Mouse (Mus musculus): ENCODE measurements at regions not wholly inside any gene's neighbourhood (a gene's known extent, or its start where the extent isn't known, plus 50 kb on each side); places are given as distances from the start of the nearest gene placed in this dataset.

DNA sequence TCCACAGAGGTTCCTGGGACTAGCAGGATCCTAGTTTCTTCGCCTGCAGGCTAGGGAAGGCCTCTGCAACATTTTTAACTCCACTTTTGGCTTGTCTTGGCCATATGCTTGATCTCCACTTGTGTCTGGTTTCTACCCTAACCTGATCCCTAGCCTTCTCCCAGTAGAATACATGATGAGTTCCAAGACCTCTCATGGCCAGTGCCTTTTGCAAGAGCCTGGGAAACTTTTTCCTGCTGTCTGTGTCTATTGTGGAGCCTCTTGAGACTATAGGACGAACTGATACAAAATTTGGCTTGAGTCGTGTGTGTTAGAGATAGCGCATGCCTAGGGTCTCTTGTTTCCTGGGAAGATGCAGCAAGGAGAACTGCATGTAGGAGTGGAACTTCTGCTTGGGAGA, 119.3 kb downstream of the Cartpt start:
- DNase-seq (ENCODE audit: low read depth, low spot score), result no peak

DNA sequence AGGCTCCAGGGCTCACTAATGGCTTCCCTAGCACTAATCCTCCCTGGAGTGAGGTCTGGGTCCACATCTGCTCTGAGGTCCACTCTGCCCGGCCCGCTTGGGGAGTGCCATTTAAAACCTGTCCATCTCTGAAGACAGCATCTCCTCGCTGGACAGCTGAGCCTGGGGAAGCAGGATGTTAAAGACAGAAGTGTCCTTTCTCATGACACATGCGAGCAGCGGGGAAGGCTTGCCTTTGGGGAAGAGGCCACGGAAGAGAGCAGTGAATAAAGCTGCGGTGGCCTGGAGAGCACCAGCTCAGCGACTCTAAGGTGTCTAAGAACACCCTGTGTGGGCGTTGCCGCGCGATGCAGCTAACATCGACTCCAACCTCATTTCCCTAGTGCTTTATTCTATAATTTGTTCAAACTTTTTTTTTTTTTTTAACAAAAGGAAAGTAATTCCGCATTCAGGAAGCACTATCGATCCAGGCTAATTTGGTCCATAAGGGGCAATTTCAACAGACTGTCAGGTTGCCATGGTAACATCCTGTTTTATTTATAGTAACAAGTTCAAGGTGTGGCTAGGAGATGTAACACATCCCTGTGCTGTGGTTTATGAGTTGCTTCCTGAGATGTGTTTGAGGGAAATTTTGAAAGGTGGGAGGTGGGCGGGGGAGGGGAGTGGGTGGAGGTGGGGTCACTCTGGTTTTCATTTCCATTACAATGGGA, 120.0 kb downstream of the Cartpt start:
- peak; percentile 61 for DNase-seq (ENCODE audit: low read depth, low spot score)

DNA sequence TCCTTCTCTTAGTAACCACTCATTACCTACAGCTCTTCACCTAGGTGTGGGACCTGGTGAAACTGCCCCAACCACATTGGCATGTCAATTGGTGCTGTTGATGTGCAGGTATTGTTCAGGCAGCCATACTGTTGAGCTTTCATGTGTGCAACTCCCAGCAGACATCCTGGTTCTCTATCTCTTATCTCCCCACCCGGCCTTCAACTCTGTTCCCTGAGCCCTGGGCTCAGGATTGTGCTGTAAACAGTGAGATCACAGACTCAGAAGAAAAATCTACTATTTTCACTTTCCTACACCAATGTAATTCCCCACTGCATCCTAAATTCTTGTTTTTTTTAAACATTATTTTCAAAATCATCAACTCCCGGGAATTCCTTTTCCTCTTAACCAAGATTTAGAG, 122.1 kb downstream of the Cartpt start:
- DNase-seq (ENCODE audit: low read depth, low spot score), result no peak

DNA sequence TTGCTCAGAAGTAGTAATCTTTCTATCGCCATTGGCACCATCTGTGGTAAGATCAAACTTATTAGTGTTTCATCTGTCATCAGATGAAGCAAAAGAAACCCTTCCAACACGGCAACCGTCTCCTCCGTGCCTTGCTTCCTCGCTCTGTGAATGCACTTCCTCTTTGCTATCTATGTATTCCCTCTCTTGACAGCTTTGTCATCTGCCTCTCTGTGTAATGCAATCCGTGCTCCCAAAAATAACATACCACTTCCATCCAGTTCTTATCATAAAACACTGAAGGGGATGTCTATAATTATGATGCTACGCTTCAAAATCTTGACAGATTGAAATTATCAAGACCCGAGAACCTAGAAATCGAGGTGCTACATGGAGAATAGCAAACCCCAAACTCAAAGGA, 123.2 kb downstream of the Cartpt start:
- DNase-seq (ENCODE audit: low read depth, low spot score), result no peak

DNA sequence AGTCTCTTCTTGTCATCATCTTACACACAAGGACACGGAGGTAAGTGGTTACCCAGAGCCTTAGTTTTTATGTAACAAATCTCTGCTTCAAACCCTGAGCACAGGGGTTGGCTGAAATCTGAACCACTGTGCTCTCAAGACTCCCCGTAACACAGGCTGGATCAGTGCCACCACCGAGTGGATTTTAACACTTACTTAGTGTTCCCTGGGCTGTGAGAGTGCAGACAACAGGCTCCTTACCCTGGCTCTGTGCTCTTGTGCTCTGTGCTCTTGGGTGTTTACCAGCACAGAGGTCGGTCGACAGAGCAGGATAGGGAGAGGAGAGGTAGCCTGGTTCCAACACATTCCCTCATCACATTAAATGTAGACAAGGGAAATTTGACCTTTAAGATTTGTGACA, 134.9 kb downstream of the Cartpt start:
- DNase-seq (ENCODE audit: low read depth, low spot score), result no peak

DNA sequence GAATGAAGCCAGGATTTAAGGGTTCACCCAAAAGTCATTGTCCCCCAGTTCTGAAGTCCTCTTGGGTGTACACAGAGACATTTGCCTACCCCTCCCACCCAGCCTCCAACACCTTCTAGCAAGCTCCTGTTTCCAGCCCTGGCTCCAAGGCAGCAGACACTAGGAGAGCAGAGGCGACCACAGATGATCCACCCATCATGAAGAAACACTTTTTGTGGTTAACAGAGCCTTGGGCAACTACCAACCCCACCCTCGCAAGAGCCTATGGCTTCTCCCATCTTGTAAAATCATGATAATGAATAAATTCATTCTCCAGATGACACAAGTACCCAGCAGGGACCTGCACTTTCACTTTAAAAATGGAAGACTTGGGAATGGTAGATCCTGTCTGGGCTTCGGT, 136.1 kb downstream of the Cartpt start:
- DNase-seq (ENCODE audit: low read depth, low spot score), result no peak

DNA sequence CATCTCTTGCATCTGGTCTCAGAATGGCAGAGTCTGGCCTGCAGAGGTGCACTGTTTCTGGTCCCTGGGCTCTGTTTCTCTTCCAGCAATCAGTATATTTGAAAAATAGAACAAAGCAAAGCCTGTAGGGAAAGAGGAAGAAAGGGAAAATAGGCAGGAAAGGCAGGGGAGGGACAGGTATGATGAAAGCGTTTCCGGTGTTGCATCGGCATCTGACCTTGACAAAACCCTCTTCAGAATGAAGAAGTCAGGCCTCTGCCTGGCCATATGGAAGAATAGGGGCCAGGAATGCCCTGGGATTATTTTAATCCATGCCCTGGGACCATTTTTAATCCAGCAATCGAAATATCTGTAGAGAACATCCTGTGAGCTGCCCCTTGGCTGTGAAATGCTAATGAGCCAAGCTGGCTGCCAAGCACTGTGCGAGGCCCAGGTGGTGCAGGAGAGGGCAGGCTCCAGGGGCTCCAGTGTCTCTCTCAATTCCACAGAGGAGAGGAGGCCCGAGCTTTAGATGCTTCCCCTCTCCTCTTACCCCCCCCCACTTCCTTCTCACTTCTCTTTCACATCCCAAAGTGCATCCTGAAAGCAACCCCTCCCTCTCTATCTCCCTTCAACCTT, 136.7 kb downstream of the Cartpt start:
- DNase-seq (ENCODE audit: low read depth, low spot score), result no peak

DNA sequence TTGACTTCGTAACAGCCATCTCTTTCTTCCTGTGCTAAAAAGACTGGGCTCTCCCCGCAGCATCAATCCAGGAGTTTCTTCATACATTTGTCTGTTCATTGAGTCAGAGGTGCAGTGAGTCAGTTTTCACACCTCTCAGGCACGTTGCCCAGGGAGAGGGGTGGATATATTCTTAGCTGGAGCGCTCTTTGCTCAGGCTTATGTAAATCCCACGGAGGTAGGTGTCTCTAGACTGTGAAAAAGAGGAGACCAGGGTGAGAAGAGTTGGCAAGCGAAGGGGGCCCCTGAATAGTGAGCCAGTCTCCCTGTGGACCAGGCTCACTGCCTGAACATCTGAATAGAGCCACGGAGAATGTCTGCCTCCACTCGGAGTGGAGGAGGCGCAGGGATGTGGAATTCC, 139.0 kb downstream of the Cartpt start:
- no peak for DNase-seq (ENCODE audit: low read depth, low spot score)

DNA sequence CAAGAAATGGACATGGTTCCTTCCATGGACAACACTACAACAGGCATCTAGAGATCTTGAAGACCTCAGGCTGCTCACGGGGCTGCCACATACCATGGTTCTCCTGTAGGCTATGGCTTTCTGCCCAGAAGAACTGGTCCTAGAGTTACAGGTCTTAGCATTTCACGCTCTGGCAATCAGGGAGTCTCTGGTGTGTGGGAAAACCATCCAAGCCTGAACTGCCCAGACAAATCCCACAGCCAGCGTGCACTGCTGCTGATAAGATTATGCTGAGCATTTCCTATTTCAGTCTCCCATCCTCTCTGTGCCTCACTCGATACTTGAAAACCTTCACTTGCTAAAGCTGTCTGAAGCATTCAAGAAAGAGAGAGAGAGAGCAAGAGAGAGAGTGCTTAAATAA, 139.5 kb downstream of the Cartpt start:
- DNase-seq (ENCODE audit: low read depth, low spot score), result no peak

DNA sequence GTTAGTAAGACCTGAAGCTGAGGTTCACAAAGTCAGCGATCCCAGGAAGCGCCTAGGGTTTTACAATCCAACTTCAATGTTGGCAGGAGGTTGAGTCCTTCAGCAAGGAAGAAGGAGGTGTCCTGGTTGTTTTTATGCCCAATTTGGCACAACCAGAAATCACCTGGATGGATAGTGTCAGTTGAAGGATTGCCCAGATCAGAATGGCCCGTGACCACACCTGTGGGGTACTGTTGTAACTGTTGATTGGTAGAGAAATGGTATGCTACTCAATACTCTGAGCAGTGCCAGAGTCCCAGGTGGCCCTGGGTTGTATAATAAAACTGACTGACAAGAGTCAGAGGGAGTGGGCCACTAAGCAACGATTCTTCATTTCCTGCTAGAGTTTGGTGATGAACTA, 140.2 kb downstream of the Cartpt start:
- DNase-seq (ENCODE audit: low read depth, low spot score), result no peak

DNA sequence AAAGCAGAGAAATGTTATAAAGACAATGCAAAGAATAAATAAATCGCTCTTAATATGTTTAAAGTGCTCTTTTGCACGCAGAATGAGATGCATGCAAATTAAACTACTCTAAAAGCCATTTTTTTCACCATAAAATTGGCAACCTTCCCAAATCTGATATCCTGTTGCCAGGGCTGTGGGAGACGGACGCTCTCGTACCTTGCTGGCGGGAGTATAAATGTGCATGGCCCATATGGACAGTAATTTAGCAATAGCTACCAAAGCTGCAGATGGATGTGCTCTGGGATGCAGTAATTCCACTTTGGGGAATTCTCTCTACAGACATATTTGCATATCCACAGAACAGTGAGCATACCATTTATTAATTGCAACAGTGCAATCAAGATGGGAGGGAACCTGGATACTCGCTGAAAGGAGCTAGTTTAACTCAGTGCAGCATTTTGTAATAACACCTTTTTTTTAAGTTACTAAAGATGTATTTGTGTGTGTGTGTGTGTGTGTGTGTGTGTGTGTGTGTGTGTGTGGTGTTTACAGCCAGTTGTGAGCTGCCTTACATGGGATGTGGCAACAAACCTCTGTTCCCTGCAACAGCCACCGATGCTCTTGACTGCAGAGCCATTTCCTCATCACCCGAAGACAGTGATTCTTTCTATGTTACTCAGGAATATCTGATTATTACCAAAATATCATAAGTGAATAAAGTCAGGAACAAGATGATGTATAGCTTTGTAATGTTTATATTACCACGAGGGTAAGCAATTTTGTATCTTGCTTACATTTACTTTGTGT, 141.4 kb downstream of the Cartpt start:
- no peak for DNase-seq (ENCODE audit: low read depth, low spot score)

DNA sequence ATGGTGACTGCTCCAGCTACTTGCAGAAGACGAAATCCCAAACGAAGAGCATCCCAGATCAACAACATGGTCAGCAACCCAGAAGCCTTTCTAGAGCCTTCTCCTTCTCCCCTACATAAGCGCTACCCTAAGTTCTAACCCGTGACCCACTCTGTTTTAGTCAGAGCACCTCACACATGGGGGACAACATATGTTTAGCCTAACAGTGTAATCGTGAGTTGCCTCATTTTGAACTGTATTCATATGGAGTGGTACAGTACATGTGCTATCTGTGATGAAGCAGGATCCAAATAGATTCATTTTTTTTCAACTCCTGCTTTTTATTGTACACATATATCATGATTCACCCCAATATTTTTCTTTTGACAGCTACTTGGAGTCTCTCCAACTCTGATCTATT, 146.2 kb downstream of the Cartpt start:
- no peak for DNase-seq (ENCODE audit: low read depth, low spot score)

DNA sequence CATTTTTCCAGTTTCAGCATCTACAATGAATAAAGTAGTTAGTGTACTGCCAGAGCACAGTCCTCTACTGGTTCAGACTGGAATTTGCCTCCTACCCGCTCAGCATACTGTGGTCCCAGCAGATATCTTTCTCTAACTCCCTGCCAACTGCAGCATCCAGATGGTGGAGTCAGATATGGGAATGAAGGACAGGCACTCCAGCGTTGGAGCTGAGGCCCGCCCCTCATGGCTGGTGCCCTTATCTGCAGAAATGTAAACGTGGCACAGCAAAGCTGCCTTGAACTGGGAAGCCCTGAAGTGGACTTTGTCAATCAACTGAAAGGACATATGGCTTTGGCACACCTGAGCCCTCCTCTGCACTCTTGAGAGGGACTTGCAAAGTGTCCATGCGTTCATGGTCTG, 146.6 kb downstream of the Cartpt start:
- no peak for DNase-seq (ENCODE audit: low read depth, low spot score)

DNA sequence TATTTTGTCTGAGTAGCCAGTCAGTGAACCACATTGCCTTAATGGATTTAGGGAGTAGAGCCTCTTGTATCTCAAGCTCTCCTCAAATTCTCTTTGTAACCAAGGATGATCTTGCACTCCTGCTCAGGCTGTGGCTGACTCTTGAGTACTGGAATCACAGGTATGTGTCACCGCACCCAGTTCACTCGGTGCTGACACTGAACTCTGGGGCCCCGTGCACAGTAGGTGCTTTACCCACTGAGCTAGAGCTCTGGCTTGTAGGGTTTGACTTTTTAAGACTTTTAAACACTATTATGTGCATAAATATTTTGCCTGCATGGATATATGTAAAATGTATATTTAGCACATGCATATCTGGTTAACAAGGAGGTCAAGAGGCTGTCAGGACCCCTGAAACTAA, 147.4 kb downstream of the Cartpt start:
- no peak for DNase-seq (ENCODE audit: low read depth, low spot score)

DNA sequence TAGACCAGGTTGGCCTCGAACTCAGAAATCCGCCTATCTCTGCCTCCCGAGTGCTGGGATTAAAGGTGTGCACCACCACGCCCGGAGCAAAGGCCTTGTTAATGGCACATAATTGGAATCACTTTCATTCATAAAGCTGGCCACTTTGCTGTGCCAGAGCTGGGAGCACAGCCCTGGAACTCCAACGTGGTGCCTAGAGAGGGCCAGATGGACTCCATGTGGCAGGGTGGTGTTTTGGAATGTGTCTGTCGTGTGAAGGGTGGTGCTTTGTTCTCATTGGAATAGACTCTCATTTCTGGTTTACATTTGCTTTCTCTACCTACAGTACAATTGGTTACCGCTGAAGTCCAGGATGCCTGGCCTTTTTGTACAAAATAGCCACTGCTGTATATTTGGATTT, 150.2 kb downstream of the Cartpt start:
- DNase-seq (ENCODE audit: low read depth, low spot score), result no peak

DNA sequence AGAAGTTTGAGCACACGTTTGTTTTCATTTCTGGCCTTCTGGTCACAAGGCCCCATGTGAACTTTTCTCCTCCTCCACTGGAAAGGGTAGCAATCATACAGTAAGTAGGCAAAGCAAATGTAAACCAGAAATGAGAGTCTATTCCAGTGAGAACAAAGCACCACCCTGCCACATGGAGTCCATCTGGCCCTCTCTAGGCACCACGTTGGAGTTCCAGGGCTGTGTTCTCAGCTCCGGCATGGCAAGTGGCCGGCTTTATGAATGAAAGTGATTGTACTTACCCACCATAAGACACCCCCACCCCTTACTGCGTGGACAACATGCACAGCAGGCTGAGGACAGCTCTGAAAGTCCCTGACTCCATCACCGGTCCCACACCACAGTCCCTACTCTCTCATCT, 151.5 kb downstream of the Cartpt start:
- DNase-seq (ENCODE audit: low read depth, low spot score), result no peak

DNA sequence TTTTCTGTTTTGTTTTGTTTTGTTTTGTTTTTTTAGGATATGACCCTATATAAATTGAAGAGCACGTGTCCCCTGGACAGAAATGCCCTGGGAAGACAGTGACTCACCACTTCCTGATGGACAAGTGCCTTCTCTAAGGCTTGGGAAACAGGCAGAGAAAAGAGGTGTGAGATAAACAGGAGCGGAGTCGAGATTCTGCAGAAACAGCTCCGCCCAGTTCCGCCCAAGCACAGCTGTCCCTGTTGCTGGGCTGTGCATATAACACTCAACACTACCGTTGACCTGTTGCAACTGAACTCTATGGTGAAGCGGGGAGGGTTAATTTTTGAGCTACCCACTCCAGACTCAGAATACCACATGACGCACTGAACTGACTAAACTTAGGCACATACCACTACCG, 152.8 kb downstream of the Cartpt start:
- DNase-seq (ENCODE audit: low read depth, low spot score), result no peak

DNA sequence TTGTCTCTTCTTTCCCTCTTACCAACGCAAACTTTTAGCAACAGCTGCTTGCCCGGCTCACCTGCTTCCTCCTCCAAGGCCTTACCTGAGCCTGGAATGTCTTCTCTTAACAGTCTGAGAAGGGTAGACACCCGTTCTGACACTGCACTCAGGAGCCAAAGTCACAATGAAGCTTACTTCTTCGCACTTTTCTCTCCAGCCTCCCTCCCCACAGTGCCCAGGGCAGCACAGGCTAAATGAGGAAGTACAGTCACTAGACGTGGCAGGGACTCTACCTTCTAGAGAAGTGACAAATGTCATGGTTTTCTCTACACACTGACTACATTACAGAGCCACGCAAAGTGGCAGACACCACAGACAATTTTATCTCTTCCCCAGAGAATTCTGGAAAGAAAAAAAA, 155.4 kb downstream of the Cartpt start:
- DNase-seq (ENCODE audit: low read depth, low spot score), result no peak

DNA sequence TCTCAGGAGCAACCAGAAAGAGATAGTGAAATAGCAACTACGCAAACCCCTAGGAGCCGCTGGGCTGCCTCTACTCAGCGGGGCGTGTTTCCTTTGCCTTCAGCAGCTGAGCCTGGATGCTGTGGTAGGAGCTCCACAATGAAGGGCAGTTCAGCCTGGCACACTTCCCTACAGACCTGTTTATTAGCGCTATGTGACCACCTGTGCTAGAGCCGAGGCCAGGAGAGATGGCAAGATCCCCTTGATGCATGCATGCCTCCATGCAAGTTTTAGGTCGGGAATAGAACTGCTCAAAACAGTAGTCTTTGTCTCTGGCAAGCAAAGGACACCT, 156.1 kb downstream of the Cartpt start:
- no peak for DNase-seq (ENCODE audit: low read depth, low spot score)

DNA sequence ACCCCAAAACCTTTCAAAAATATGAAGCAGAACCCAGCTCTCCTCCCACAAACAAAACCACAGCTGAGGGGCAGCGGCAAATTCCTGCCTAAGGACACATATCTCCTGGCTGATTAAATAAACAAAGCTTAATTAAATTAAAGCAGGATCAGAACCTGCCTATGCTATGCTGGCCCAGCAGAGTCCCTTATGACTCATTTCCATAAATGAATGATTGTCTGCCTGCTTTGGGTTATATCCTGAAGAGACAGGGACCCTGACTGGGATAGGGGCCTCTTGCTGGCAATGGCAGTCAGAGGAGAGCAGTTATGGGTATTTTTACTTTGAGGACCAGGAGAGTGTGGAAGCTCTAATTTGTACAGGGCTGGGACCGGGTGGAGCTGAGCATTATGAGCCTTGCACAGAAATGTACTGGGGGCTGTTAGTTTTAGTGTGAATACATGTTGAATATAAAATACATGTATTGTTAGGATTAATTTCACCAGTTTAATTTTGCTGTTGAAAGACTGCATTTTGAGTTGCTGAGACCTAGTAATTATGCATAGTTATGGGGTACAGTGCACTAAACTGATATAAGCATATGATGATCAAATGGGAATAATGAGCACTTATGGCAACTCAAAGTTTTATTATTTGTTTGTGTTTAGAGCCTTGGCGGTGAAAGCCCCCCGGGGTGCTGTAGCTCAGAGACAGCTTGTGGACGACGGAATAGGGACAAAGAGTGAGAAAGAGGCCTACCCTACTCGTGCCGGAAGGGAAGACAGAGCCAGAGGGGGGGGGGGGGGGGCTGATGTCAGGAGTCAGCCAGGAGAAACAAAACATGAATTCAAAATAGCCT, 156.7 kb downstream of the Cartpt start:
- DNase-seq (ENCODE audit: low read depth, low spot score), result no peak

DNA sequence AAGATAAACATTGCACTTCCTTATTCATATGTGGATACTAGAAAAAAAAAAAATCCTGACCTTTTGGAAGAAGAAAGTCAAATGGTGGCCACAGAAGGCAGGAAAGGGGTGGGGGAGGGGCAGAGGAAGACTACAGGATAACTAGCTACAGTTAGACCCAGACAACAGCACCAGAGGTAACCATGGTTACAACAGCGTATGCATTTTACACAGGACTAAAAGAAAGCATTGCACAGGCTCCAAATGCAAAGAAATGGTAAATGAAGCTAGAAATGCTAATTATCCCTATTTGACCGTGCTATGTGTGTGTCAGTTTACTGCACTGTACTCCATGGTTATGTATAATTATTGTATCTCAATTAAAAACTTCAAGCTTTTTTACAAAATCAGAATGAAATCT, 158.4 kb downstream of the Cartpt start:
- peak; percentile 48 for DNase-seq (ENCODE audit: low read depth, low spot score)

DNA sequence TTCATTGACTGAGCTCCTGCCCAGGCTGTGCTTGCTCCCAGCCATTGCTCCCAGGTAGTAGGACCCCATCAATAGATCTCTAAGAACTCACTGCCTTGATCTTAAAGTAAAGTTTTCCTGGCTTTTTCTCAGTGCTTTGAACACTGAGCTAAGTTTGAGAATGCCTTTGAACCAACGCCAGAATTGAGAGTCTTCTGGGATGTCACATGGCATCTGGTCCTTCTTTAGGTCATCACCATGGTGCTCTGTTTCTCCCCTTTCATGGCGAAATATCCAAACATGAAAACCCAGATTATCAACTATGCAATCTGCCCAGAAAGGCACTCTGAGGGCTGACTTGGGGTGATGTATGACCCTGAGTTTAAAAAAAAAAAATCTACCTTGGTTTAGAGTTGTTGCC, 158.9 kb downstream of the Cartpt start:
- DNase-seq (ENCODE audit: low read depth, low spot score), result no peak
